Mouse (Mus musculus) lung, embryonic 15.5 days (tissue): ENCODE data around the gene Nfkbie. TPM values are rescaled to one million over a fixed set of nuclear protein-coding genes. Genes with fewer than 3 reads are reported as not detected.

ENCODE experiments used
- ATAC-seq: fragments of 200-750 bp; cut with Nextera tagmentation; 2 replicates; pipeline ENCODE4 v1.8.0; 2017; ENCODE audit warnings: moderate number of reproducible peaks, borderline replicate concordance; ENCODE audit not compliant: low FRiP score, low TSS enrichment; ENCODE audit errors: extremely low read depth
- H3K27ac ChIP-seq: fragments of 300-500 bp; sonication (generic); 2 replicates; pipeline ENCODE4 v1.5.1; 2015; ENCODE audit warnings: moderate library complexity, mild to moderate bottlenecking, inconsistent platforms
- H3K27me3 ChIP-seq: fragments of 300-500 bp; sonication (generic); 2 replicates; pipeline ENCODE4 v1.6.1; 2015; ENCODE audit warnings: inconsistent platforms
- H3K36me3 ChIP-seq: fragments of 300-500 bp; sonication (generic); 2 replicates; pipeline ENCODE4 v1.6.1; 2015; ENCODE audit warnings: inconsistent platforms
- H3K4me1 ChIP-seq: fragments of 300-500 bp; sonication (generic); 2 replicates; pipeline ENCODE4 v1.6.1; 2015; ENCODE audit warnings: inconsistent platforms
- H3K4me2 ChIP-seq: fragments of 300-500 bp; sonication (generic); 2 replicates; pipeline ENCODE4 v1.6.1; 2015; ENCODE audit warnings: inconsistent platforms, mild to moderate bottlenecking, moderate library complexity
- H3K4me3 ChIP-seq: fragments of 300-500 bp; sonication (generic); 2 replicates; pipeline ENCODE4 v1.5.1; 2015; ENCODE audit warnings: mild to moderate bottlenecking, inconsistent platforms
- H3K9ac ChIP-seq: fragments of 300-500 bp; sonication (generic); 2 replicates; pipeline ENCODE4 v1.6.1; 2015; ENCODE audit warnings: inconsistent platforms
- H3K9me3 ChIP-seq: fragments of 300-500 bp; sonication (generic); 2 replicates; pipeline ENCODE4 v1.6.1; 2016; ENCODE audit warnings: inconsistent platforms
- WGBS: fragments of 180-500 bp; shearing (Covaris S2); methylation state at CpG from one replicate; pipeline ENCODE4 v1.1.7; 2015; 5-methylcytosine and 5-hydroxymethylcytosine counted together
- polyA plus RNA-seq: library from polyadenylated mRNA; unstranded; fragments of >200 nt; fragmentation: Nextera tagmentation; extraction: Ambion mirVana; gene quantifications from 2 replicates; pipeline ENCODE4 v1.2.1, GENCODE M21; 2015

The Nfkbie gene
- polyA plus RNA-seq, 1 experiment from 2014 or later, result 5.0 TPM

- WGBS, result 90% methylated on average over 11 of the region's 11 CpGs
- Histone ChIP-seq H3K27me3 (no peaks in the 10 kb centered on the region), H3K4me2 (peak overlapping the region; percentile 83), H3K27ac (no peak overlapping the region), H3K9me3 (no peaks in the 10 kb centered on the region), H3K36me3 (peaks cover 45% of the 10 kb centered on the region), H3K9ac (0 out of 2 replicates have a peak overlapping the region, but pooled peaks have one; percentile 97), H3K4me3 (peak overlapping the region; percentile 96), H3K4me1 (peaks cover 33% of the 10 kb centered on the region)
- no peak for ATAC-seq
Measured at GRCm38 (mm10) chr17:45565103-45565502, 9.6 kb downstream of the Nfkbie start.

GRCm38 (mm10) chr17:45566031-45566359, 10.5 kb downstream of the Nfkbie start:
- H3K9me3 ChIP-seq, result no peaks in the 10 kb centered on the region
- H3K4me2 ChIP-seq, result no peak overlapping the region
- ATAC-seq, result no peak
- WGBS, result 63% methylated on average over 1 of the region's 1 CpGs
- H3K27me3 ChIP-seq, result no peaks in the 10 kb centered on the region
- H3K4me1 ChIP-seq, result peaks cover 41% of the 10 kb centered on the region
- no peak overlapping the region for H3K27ac ChIP-seq
- no peak overlapping the region for H3K9ac ChIP-seq
- peaks cover 54% of the 10 kb centered on the region for H3K36me3 ChIP-seq
- no peak overlapping the region for H3K4me3 ChIP-seq

DNA sequence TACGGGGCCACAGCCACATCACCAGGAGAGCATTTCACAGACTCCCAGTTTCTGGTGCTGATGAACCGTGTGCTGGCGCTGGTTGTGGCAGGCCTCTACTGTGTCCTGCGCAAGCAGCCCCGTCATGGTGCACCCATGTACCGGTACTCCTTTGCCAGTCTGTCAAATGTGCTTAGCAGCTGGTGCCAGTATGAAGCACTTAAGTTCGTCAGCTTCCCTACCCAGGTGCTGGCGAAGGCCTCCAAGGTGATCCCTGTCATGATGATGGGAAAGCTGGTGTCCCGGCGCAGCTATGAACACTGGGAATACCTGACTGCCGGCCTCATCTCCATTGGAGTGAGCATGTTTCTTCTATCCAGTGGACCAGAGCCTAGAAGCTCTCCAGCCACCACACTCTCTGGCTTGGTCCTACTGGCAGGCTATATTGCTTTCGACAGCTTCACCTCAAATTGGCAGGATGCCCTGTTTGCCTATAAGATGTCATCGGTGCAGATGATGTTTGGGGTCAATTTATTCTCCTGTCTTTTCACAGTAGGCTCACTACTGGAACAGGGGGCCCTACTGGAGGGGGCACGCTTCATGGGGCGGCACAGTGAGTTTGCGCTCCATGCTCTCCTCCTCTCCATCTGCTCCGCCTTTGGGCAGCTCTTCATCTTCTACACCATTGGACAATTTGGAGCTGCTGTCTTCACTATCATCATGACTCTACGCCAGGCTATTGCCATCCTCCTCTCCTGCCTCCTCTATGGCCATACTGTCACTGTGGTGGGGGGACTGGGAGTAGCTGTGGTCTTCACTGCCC, 11.1 kb downstream of the Nfkbie start:
- no peak overlapping the region for H3K4me3 ChIP-seq
- no peak overlapping the region for H3K9ac ChIP-seq
- peaks cover 60% of the 10 kb centered on the region for H3K36me3 ChIP-seq
- peaks cover 47% of the 10 kb centered on the region for H3K4me1 ChIP-seq
- WGBS, result 51% methylated on average over 18 of the region's 18 CpGs
- H3K27ac ChIP-seq, result no peak overlapping the region
- H3K9me3 ChIP-seq, result no peaks in the 10 kb centered on the region
- no peak for ATAC-seq
- H3K27me3 ChIP-seq, result no peaks in the 10 kb centered on the region
- no peak overlapping the region for H3K4me2 ChIP-seq

DNA sequence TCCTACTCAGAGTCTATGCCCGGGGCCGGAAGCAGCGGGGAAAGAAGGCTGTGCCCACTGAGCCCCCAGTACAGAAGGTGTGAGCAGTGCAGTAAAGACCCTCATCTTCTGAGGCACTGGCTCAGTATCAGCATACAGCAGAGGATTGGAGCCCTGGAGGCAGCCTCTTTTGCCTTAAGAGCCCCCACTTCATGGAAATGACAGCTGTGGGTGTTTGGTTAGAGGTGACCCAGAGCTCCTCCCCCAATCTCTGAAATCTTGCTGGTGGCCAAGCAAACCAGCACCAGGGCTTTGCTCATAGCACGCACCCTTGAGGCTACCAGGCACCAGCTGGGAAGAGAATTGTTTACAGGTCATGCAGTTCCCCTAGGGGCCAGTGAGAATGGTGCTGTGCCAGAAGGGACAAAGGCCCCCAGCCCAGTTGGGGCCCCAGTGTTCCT, 11.7 kb downstream of the Nfkbie start:
- Histone ChIP-seq H3K9ac (no peak overlapping the region), H3K27me3 (no peaks in the 10 kb centered on the region), H3K4me3 (no peak overlapping the region), H3K9me3 (no peaks in the 10 kb centered on the region), H3K27ac (no peak overlapping the region), H3K36me3 (peaks cover 64% of the 10 kb centered on the region), H3K4me1 (peaks cover 51% of the 10 kb centered on the region), H3K4me2 (no peak overlapping the region)
- WGBS, result 21% methylated on average over 4 of the region's 4 CpGs
- ATAC-seq, result no peak

DNA sequence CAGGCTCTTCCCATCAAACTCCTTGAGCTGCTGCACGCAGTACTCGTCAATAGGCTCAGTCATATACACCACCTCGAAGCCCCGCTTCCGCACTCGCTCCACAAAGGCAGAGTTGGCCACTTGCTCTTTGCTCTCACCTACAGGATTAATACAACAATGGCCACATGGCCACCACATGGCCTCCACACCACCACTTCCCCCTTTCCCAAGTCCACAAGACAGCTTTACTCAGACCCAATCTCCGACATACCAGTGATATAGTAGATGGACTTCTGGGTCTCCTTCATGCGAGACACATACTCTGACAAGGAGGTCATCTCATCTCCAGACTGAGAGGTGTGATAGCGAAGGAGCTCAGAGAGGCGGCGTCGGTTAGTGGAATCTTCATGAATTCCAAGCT, 13.5 kb downstream of the Nfkbie start:
- H3K4me3 ChIP-seq, result no peak overlapping the region
- peaks cover 51% of the 10 kb centered on the region for H3K4me1 ChIP-seq
- H3K27me3 ChIP-seq, result no peaks in the 10 kb centered on the region
- H3K9ac ChIP-seq, result no peak overlapping the region
- H3K4me2 ChIP-seq, result no peak overlapping the region
- ATAC-seq, result no peak
- WGBS, result 80% methylated on average over 12 of the region's 12 CpGs
- H3K36me3 ChIP-seq, result peaks cover 64% of the 10 kb centered on the region
- H3K9me3 ChIP-seq, result no peaks in the 10 kb centered on the region
- no peak overlapping the region for H3K27ac ChIP-seq

- H3K9ac ChIP-seq, result no peak overlapping the region
- no peak overlapping the region for H3K4me2 ChIP-seq
- no peaks in the 10 kb centered on the region for H3K9me3 ChIP-seq
- no peak for ATAC-seq
- WGBS, result 66% methylated on average over 4 of the region's 4 CpGs
- no peaks in the 10 kb centered on the region for H3K27me3 ChIP-seq
- peaks cover 64% of the 10 kb centered on the region for H3K36me3 ChIP-seq
- no peak overlapping the region for H3K4me3 ChIP-seq
- no peak overlapping the region for H3K27ac ChIP-seq
- H3K4me1 ChIP-seq, result peaks cover 52% of the 10 kb centered on the region
Measured at GRCm38 (mm10) chr17:45569999-45570398, 14.5 kb downstream of the Nfkbie start.

DNA sequence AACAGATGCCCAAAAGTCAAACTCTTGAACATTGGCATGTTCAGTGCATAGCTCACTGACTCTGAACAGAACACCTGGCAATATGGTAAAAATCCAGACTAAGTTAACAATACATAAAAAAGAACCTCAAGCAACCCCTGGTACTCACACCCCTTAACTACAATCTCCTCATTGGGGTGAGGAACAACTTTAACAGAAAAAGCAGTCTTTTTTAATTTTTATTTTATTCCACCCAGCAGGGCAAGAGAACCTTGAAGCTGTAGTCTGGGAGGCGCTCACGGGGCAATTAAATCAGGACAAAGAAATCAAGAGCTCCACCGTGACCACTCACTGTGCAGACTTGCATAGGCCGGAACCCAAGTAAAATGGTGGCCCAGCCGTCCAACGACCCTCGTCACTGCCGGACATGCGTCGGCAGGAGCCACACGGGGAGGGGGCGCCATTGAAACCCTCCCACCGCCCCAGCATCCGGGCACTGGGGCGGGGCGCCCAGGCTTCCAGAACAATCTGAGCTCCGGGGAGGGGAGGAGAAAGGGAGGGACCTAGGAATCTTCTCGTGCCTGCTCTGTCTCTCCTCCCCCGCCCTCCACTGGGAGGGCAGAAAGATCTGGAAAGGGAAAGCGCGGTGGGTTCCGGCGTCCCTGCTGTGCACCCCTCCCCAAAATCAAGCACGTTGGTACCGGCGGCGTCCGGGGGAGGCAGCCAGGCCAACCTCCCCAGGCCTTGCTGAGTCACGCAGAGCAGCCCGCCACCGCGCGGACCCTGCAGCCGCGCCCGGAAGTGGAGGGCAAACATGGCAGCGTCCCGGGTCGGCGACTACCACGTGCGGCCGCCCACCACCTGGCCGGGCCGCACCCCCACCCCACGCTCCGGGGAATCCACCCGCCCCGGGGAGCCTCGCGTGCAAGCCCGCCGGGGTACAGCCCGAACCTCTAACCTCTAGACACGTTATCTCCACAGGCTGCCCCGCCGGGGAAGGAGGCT, 16.9 kb downstream of the Nfkbie start:
- peak; percentile 77 for ATAC-seq
- Histone ChIP-seq H3K4me1 (peaks cover 46% of the 10 kb centered on the region), H3K9me3 (no peaks in the 10 kb centered on the region), H3K27ac (peak overlapping the region; percentile 97), H3K36me3 (peaks cover 46% of the 10 kb centered on the region), H3K9ac (peak overlapping the region; percentile 96), H3K4me3 (peak overlapping the region; percentile 97), H3K4me2 (peak overlapping the region; percentile 88), H3K27me3 (no peaks in the 10 kb centered on the region)
- WGBS, result under 1% methylated on average over 55 of the region's 57 CpGs

- WGBS, result under 1% methylated on average over 41 of the region's 41 CpGs
- peak; percentile 79 for ATAC-seq
- H3K9ac ChIP-seq, result peak within 1 kb of the TSS; percentile 96
- H3K27me3 ChIP-seq, result no peaks in the 10 kb centered on the region
- H3K4me2 ChIP-seq, result peak within 1 kb of the TSS; percentile 88
- peaks cover 38% of the 10 kb centered on the region for H3K36me3 ChIP-seq
- no peaks in the 10 kb centered on the region for H3K9me3 ChIP-seq
- peak within 1 kb of the TSS; percentile 97 for H3K27ac ChIP-seq
- peaks cover 45% of the 10 kb centered on the region for H3K4me1 ChIP-seq
- H3K4me3 ChIP-seq, result peak within 1 kb of the TSS; percentile 97
Measured at GRCm38 (mm10) chr17:45573087-45573779, 17.7 kb downstream of the Nfkbie start, which contains the start of gene Hsp90ab1. Gene Hsp90ab1, minus strand, starts transcription at chr17:45573271.

- Histone ChIP-seq H3K4me3 (peak overlapping the region; percentile 97), H3K36me3 (peaks cover 32% of the 10 kb centered on the region), H3K4me1 (peaks cover 47% of the 10 kb centered on the region), H3K9ac (peak overlapping the region; percentile 96), H3K27me3 (no peaks in the 10 kb centered on the region), H3K9me3 (no peaks in the 10 kb centered on the region), H3K4me2 (peak overlapping the region; percentile 88), H3K27ac (peak overlapping the region; percentile 97)
- 0% methylated on average over 15 of the region's 18 CpGs for WGBS
- ATAC-seq, result peak; percentile 69
Measured at GRCm38 (mm10) chr17:45573780-45574123, 18.2 kb downstream of the Nfkbie start.

- H3K27me3 ChIP-seq, result no peaks in the 10 kb centered on the region
- peak overlapping the region; percentile 88 for H3K4me2 ChIP-seq
- no peaks in the 10 kb centered on the region for H3K9me3 ChIP-seq
- H3K27ac ChIP-seq, result peak overlapping the region; percentile 97
- peaks cover 43% of the 10 kb centered on the region for H3K4me1 ChIP-seq
- peak overlapping the region; percentile 97 for H3K4me3 ChIP-seq
- H3K36me3 ChIP-seq, result peaks cover 27% of the 10 kb centered on the region
- ATAC-seq, result peak; percentile 50
- H3K9ac ChIP-seq, result peak overlapping the region; percentile 96
- 5% methylated on average over 17 of the region's 17 CpGs for WGBS
Measured at GRCm38 (mm10) chr17:45574129-45574761, 18.7 kb downstream of the Nfkbie start.
